Mouse (Mus musculus): ENCODE data around the gene Slc25a33.

Gene Slc25a33

GRCm38 (mm10) chr4:149794966-149795477 is 20.9 kb upstream of the Slc25a33 start:
- no peak for DNase-seq (ENCODE audit: low read depth)

- DNase-seq (ENCODE audit: low read depth): no peak
Measured at GRCm38 (mm10) chr4:149794010-149794338, 19.9 kb upstream of the Slc25a33 start.

GRCm38 (mm10) chr4:149793156-149794009 is 19.3 kb upstream of the Slc25a33 start:
- no peak for DNase-seq (ENCODE audit: low read depth)

GRCm38 (mm10) chr4:149792159-149792800 is 18.2 kb upstream of the Slc25a33 start:
- no peak for DNase-seq (ENCODE audit: low read depth)

- no peak for DNase-seq (ENCODE audit: low read depth)
Measured at GRCm38 (mm10) chr4:149791470-149791869, 17.4 kb upstream of the Slc25a33 start.

DNA sequence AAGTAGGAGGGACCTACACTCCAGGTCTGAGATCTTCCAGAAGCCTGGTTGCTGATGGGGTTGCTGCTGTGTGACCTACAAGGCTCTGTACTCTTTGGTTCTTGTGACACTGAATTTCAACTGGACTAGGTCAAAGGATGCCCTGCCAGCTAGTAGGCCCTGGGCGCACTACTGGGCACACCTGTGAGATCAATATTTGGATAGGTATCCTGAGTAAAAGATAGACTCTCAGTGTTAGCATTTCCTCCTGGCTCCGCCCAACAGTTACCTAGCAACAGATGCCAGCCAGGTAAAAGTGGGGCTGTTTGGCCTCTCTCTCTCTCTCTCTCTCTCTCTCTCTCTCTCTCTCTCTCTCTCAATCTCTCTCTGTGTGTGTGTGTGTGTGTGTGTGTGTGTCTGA is 16.9 kb upstream of the Slc25a33 start:
- DNase-seq (ENCODE audit: low read depth): no peak

DNA sequence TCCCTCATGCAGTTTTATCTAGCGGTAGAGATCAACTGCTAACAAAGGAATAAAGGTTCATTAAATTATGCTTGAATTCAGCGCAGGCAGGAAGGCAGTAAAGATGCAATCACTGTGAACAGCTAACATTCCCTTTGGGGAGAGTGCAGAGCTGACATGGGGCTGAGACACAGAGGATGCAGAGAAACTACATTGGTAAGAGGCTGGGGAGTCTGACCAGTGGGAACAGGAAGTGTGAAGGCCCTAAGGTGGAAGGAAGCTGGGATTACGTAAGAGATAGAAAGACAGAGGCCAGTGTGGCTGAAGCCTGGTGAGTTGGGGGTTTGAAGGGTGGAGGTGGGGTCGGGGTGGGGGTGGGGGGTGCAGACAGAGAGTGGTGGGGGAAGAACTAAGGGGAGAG is 16.5 kb upstream of the Slc25a33 start:
- DNase-seq (ENCODE audit: low read depth): no peak

DNA sequence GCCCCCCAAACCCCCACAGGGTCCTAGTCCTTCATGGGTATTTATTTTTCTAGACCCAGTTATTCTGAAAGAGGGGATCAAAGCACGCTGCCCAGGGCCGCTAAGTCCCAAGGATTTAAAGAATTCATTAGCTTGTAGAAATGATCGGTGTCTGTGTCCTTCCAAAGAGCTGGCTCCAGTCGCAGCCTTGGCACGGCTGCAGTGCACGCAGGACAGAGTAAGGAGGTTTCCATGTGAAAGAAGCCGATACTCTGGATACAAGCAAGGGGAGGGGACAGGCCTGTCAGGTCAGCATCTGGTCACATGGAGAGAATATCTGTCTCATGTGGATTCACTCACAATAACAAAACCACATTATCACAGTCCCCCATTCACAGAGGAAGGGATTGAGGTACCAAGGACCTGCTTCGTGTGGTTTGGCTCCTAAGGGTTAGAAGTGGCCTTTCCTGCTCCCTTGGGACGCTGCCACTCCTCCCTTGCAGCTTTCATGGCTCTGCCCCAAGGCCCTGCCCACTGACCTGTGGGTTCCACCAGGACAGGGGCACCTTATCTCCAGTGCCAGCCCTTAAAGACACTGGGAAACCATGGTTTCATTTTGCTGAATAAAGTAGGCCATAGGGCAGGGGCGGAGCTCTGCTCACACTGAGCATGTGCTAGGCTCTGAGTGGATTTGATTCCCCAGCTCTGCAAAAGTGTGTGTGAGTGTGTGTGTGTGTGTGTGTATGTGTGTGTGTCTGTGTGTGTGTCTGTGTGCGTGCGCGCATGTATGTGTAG is 15.5 kb upstream of the Slc25a33 start:
- no peak for DNase-seq (ENCODE audit: low read depth)

DNA sequence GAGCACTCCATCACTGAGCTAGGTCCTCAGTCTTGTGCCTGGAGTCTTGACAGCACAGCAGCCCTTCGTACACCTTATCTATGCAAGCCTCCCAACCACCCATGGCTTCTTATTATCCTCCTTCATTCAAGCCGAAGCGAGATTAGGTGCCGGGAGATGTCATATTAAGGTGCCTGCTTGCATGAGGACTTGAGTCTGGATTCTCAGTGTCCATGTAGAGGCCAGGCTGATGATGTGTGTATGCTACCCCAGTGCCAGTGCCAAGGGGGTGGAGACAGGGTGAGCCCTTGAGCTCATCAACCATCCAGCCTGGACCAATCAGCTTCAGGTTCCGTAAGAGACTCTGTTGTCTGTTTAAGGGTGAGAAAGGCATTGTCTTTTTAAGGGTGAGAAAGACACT is 10.8 kb upstream of the Slc25a33 start:
- DNase-seq (ENCODE audit: low read depth): no peak

DNA sequence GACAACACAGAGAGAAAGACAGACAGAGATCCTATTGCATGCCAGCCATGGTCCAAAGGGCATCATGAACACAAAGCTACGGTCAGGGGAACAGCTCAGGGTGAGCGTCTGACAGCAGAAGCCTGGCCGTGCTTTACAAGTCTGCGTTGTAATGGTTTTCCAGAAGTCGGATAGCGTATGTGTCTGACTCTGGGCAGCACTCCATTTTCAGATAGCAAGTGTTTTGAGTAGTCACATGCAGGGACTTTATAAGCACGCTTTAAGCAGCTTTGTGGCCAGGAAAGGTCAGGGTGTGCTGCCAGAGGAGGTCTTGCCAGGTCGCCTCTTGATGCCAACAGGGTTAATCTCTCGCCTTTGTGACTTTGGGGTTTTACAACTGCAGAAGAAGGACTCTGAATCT is 10.3 kb upstream of the Slc25a33 start:
- DNase-seq (ENCODE audit: low read depth): no peak

- no peak for DNase-seq (ENCODE audit: low read depth)
Measured at GRCm38 (mm10) chr4:149782975-149783374, 8.9 kb upstream of the Slc25a33 start.

DNA sequence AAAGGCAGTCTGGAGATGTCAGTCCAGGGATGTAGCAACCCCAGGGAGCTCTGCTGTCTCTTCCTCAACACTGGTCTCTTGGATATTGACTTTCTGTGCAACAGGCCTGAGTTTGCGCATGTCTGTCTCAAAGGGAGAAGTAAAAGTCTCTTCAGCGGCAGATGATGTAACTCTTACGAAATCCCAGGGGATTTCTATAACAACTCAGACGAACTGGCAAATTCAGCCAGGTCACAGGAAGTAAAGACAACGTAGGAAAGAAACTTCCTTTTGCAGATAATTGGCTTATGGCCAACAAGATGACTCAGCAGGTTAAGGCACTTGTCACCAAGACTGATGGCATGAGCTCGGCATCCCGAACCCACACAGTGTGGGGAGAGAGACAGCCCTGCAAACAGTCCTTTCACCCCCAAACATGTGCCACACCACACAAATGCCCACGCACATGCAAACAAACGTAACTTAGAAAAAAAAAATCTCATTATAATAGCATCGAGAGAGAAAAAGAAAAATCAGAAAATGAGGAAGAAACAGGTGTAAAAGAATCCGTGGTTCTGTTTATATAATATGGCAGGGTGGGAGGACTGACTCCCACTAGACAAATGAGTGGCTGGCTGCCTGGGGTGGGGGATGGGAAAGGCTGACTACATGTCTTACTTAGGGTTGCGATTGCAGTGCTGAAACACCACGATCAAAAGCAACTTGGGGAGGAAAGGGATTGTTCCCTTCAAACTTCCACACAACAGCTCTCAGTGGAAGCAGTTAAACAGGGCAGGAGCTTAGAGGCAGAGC is 6.7 kb upstream of the Slc25a33 start:
- no peak for DNase-seq (ENCODE audit: low read depth)

- DNase-seq (ENCODE audit: low read depth): no peak
Measured at GRCm38 (mm10) chr4:149779966-149780365, 5.9 kb upstream of the Slc25a33 start.

DNA sequence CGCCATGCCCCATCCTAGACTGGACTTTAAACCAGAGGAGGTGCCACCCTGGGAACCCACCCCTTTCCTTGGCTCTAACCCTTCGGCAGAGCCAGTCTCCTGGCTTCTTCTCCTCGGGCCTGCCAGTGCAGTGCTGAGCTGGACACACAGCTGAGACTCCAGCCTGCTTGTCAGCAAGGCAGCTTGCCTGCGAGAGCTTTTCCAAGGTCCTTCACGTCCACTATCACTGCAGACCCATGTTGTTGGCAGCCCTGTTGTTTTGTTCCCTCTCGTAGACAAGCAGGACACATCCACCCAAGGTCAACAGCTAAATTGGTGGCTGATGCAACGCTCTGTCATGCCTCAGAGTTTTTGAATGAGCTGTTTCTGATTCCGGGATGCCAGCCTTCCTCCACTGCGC is 3.0 kb upstream of the Slc25a33 start:
- DNase-seq (ENCODE audit: low read depth): no peak

DNA sequence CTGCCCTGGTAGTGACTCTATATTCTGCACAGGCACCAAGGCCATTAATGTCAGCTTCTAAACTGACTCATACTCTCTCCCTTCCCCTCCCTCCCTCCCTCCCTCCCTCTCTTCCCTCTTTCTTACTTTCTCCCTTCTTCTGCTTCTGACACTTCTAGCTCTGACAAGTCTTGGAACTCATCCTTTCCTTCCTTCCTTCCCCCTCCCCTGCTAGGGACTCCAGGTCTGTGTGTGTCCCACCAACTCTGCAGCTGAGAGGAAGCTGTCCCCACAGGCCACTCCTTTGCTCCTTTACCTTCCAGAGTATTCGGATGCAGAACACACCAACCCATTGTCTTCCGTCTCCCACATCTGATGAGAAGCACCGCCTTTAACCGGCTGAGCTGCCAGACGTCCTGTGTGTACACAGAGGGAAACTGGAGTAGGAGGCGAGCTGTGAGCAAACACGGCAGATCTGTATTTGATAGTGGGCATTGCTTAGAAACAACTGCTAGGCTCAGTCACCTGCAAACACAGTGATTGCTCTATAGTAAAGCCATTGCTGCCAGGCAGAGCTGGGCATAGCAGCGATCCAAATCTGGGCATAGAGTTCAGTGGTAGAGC is 1.8 kb upstream of the Slc25a33 start:
- DNase-seq (ENCODE audit: low read depth): no peak

GRCm38 (mm10) chr4:149775330-149775729 is 1.3 kb upstream of the Slc25a33 start:
- DNase-seq (ENCODE audit: low read depth): no peak

DNA sequence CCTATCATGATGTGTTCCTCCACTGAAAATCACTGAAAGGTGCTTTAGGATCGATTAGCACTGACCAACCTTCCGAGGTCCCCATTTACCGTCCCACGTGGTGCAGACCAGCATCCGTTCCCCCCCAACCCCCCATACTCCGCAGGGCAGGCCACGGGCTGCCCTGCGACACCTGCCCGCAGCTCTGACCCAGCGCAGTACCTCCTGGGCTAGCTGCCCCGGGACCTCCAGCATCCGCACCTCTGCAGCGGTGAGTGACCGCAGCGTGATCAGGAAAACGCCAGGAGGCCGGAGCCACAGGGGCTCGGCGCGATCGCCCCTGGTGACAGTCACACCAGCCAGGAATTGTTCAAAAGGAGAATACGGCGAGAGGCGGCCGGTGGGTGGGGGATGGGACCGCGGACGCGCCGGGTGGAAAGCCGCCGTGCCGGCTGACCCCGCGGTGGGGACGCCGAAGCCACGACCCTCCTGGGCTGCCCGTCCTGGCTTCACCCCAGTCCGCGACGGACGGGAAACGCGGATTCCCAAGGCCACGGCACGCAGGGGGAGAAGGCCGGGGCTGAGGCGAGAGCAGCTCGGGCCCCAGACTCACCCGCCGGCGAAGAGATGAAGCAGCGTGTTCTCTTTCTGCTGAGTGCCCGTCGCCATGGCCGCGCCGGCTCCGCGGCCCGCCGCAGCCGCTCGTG is 526 bp downstream of the Slc25a33 start:
- DNase-seq (ENCODE audit: low read depth): no peak

DNA sequence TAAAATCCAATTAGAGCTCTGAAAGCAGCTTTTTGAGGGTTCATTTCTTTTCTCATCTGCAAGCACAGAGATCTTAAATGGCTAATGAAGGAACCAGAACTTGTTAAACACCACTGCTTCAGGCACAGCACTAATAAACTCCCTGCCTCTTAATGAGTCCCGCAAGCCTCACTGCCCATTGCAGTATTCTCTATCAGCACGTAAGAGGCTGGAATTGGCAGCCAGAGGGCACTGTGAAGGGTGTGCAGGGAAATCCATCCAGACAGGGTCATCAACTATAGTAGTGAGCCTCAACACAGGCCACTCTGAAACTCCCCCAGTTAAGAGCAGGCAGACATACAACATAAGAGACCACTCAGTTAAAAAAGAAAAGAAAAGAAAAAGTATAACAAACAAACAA is 1.7 kb downstream of the Slc25a33 start:
- no peak for DNase-seq (ENCODE audit: low read depth)

DNA sequence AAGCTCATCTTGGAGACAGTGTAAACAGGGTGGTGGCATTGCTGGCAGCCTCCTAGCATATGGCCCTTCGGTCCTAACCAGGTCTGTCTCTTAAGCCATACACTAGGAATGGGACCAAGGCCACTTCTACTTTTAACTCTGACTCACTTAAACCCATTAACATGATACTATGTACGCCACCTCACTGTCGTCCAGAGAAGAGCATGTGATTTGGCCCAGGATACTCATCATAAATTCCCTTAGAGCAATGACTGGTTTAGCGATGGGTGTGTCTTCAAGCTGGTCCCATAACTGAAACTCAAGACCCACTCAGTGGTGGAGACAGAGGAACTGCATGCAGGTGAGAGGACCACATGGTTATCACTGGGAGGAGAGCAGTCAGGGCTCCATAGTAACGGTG is 8.9 kb downstream of the Slc25a33 start:
- DNase-seq (ENCODE audit: low read depth): no peak

DNA sequence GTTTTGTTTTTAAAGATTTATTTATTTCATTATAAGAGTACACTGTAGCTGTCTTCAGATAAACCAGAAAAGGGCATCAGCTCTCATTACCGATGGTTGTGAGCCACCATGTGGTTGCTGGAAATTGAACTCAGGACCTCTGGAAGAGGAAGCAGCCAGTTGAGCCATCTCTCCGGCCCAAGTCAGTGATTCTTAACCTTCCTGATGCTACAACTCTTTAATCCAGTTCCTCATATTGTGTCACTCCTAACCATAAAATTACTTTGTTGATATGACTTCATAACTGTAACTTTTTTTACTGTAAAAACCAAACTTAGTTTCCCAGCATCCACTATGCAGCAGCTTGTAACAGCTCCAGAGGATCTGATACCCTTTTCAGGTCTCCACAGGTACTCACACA is 10.7 kb downstream of the Slc25a33 start:
- DNase-seq (ENCODE audit: low read depth): no peak

GRCm38 (mm10) chr4:149759517-149759916 is 14.6 kb downstream of the Slc25a33 start:
- DNase-seq (ENCODE audit: low read depth): no peak

Data from fibroblast of lung, adult 2 months (primary cell).